Mouse (Mus musculus): Measurements from ENCODE around the gene Pik3c2b. TPM values are rescaled to one million over a fixed set of nuclear protein-coding genes. Genes with fewer than 3 reads are reported as not detected.

The Pik3c2b gene
- polyA plus RNA-seq, 1 experiment from 2014 or later: 14.6 TPM

- H3K36me3 ChIP-seq: peaks cover 66% of the 10 kb centered on the region
- WGBS: 46% methylated on average over 12 of the region's 12 CpGs
- H3K27me3 ChIP-seq: no peaks in the 10 kb centered on the region
- H3K4me3 ChIP-seq: no peak overlapping the region
- peaks cover 46% of the 10 kb centered on the region for H3K4me1 ChIP-seq (replicated peaks)
- H3K4me2 ChIP-seq: no peak overlapping the region
- 0 out of 2 replicates have a peak overlapping the region, but pooled peaks have one; percentile 29 for H3K9ac ChIP-seq
- ATAC-seq (ENCODE audit: low FRiP score): no peak
- H3K27ac ChIP-seq: peak overlapping the region; percentile 69
- H3K9me3 ChIP-seq: no peaks in the 10 kb centered on the region
Measured at GRCm38 (mm10) chr1:133077606-133078337, 32.3 kb downstream of the Pik3c2b start.

GRCm38 (mm10) chr1:133078338-133078727 lies 32.9 kb downstream of the Pik3c2b start:
- no peak overlapping the region for H3K9ac ChIP-seq
- WGBS: 53% methylated on average over 1 of the region's 1 CpGs
- H3K4me3 ChIP-seq: no peak overlapping the region
- peaks cover 43% of the 10 kb centered on the region for H3K4me1 ChIP-seq (replicated peaks)
- H3K4me2 ChIP-seq: no peak overlapping the region
- ATAC-seq (ENCODE audit: low FRiP score): no peak
- peak overlapping the region; percentile 69 for H3K27ac ChIP-seq
- H3K9me3 ChIP-seq: no peaks in the 10 kb centered on the region
- H3K27me3 ChIP-seq: no peaks in the 10 kb centered on the region
- H3K36me3 ChIP-seq: peaks cover 67% of the 10 kb centered on the region

DNA sequence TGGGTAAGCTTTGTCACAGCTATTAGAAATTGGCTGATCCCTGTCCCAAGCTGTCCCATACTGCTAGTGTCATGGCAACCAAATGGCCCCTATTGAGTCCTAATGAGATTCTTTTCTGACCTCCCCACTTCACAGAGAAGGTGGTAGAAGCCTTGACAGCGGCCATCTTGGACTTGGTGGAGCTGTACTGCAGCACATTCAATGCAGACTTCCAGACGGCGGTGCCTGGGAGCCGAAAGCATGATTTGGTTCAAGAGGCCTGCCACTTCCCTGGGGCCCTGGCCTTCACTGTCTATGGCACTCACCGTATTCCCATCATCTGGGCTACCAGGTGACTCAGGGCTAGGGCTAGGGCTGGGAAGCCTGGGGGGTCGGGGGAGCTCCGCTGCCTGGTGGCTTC lies 34.0 kb downstream of the Pik3c2b start:
- no peak overlapping the region for H3K4me2 ChIP-seq
- peak; percentile 44 for ATAC-seq (ENCODE audit: low FRiP score)
- peak overlapping the region; percentile 93 for H3K27ac ChIP-seq
- no peaks in the 10 kb centered on the region for H3K9me3 ChIP-seq
- H3K4me1 ChIP-seq (replicated peaks): peaks cover 45% of the 10 kb centered on the region
- peak overlapping the region; percentile 60; the same call in 1 of the 2 replicates for H3K9ac ChIP-seq
- no peaks in the 10 kb centered on the region for H3K27me3 ChIP-seq
- H3K4me3 ChIP-seq: no peak overlapping the region
- WGBS: 33% methylated on average over 7 of the region's 7 CpGs
- peaks cover 73% of the 10 kb centered on the region for H3K36me3 ChIP-seq

- H3K4me3 ChIP-seq: no peak overlapping the region
- 15% methylated on average over 8 of the region's 9 CpGs for WGBS
- peaks cover 50% of the 10 kb centered on the region for H3K4me1 ChIP-seq (replicated peaks)
- H3K9ac ChIP-seq: peak overlapping the region; percentile 60
- no peak overlapping the region for H3K4me2 ChIP-seq
- ATAC-seq (ENCODE audit: low FRiP score): peak; percentile 79
- H3K27me3 ChIP-seq: no peaks in the 10 kb centered on the region
- H3K9me3 ChIP-seq: no peaks in the 10 kb centered on the region
- H3K27ac ChIP-seq: peak overlapping the region; percentile 93
- H3K36me3 ChIP-seq: peaks cover 73% of the 10 kb centered on the region
Measured at GRCm38 (mm10) chr1:133080079-133080561, 34.7 kb downstream of the Pik3c2b start.

DNA sequence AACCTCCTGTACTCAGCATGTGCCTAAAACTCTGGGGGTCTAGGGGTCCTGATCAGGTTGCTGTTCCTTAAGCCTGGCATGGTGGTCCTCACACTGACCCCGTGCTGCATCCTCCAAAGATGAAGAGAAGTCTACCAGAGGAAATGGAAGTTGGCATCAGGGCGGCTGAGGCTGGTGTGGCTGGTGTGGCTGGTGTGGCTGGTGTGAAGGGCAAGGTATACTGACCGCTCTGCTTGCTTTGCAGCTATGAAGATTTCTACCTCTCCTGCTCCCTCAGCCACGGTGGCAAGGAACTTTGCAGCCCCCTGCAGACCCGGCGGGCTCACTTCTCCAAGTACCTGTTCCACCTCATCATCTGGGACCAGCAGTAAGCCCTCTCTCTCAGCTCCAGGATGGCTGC lies 35.2 kb downstream of the Pik3c2b start:
- Histone ChIP-seq H3K4me2 (no peak overlapping the region), H3K4me1 (replicated peaks) (peaks cover 56% of the 10 kb centered on the region), H3K4me3 (no peak overlapping the region), H3K36me3 (peaks cover 76% of the 10 kb centered on the region), H3K9me3 (no peaks in the 10 kb centered on the region), H3K27ac (peak overlapping the region; percentile 93), H3K27me3 (no peaks in the 10 kb centered on the region), H3K9ac (no peak overlapping the region)
- 37% methylated on average over 6 of the region's 6 CpGs for WGBS
- no peak for ATAC-seq (ENCODE audit: low FRiP score)

- no peak overlapping the region for H3K4me3 ChIP-seq
- H3K9me3 ChIP-seq: no peaks in the 10 kb centered on the region
- peaks cover 65% of the 10 kb centered on the region for H3K36me3 ChIP-seq
- WGBS: 91% methylated on average over 5 of the region's 5 CpGs
- H3K27ac ChIP-seq: no peak overlapping the region
- no peak overlapping the region for H3K9ac ChIP-seq
- no peak overlapping the region for H3K4me2 ChIP-seq
- no peak for ATAC-seq (ENCODE audit: low FRiP score)
- peaks cover 50% of the 10 kb centered on the region for H3K4me1 ChIP-seq (replicated peaks)
- no peaks in the 10 kb centered on the region for H3K27me3 ChIP-seq
Measured at GRCm38 (mm10) chr1:133083003-133083546, 37.6 kb downstream of the Pik3c2b start.

GRCm38 (mm10) chr1:133083942-133084625 lies 38.6 kb downstream of the Pik3c2b start:
- H3K27me3 ChIP-seq: no peaks in the 10 kb centered on the region
- no peak for ATAC-seq (ENCODE audit: low FRiP score)
- no peak overlapping the region for H3K27ac ChIP-seq
- WGBS: 78% methylated on average over 11 of the region's 11 CpGs
- no peak overlapping the region for H3K4me2 ChIP-seq
- peaks cover 49% of the 10 kb centered on the region for H3K4me1 ChIP-seq (replicated peaks)
- no peaks in the 10 kb centered on the region for H3K9me3 ChIP-seq
- 0 out of 2 replicates have a peak overlapping the region, but pooled peaks have one; percentile 43 for H3K9ac ChIP-seq
- no peak overlapping the region for H3K4me3 ChIP-seq
- peaks cover 72% of the 10 kb centered on the region for H3K36me3 ChIP-seq

DNA sequence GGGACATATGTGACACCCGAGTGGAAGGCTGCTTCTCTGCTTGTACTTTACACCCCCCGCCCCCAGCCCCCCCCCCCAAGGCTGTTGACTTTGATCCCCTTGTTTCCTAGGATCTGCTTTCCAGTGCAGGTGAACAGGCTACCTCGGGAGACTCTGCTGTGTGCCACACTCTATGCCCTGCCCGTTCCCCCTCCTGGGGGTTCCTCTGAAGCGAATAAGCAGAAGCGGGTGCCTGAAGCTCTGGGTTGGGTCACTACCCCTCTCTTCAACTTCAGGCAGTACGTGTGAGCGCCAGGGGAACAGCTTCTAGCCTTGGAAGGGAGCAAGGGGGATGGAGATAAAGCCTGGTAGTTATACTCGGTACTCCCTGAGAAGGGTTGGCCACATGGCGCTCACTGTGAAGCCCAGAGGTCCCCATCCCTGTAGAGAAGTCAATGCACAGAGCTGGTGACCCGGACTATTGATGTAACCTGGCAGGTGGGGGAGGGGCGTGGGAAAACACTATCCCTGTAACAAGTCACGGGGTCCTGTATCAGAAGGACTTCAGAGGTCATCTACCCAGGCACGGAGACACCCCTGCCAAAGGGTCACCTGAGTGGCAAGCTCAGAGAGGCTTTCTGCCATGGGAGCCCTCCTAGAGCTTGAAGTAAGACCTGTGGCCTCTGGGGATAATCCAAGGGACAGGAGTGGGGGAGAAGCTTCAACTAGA lies 39.4 kb downstream of the Pik3c2b start:
- no peaks in the 10 kb centered on the region for H3K9me3 ChIP-seq
- H3K36me3 ChIP-seq: peaks cover 76% of the 10 kb centered on the region
- H3K4me3 ChIP-seq: no peak overlapping the region
- H3K27ac ChIP-seq: no peak overlapping the region
- no peak for ATAC-seq (ENCODE audit: low FRiP score)
- no peaks in the 10 kb centered on the region for H3K27me3 ChIP-seq
- 81% methylated on average over 14 of the region's 14 CpGs for WGBS
- H3K9ac ChIP-seq: no peak overlapping the region
- no peak overlapping the region for H3K4me2 ChIP-seq
- H3K4me1 ChIP-seq (replicated peaks): peaks cover 41% of the 10 kb centered on the region

GRCm38 (mm10) chr1:133085417-133085742 lies 39.9 kb downstream of the Pik3c2b start:
- Histone ChIP-seq H3K4me1 (replicated peaks) (peaks cover 36% of the 10 kb centered on the region), H3K36me3 (peaks cover 81% of the 10 kb centered on the region), H3K27me3 (no peaks in the 10 kb centered on the region), H3K9me3 (no peaks in the 10 kb centered on the region), H3K4me2 (no peak overlapping the region), H3K27ac (no peak overlapping the region), H3K9ac (no peak overlapping the region), H3K4me3 (no peak overlapping the region)
- no peak for ATAC-seq (ENCODE audit: low FRiP score)
- WGBS: 95% methylated on average over 8 of the region's 8 CpGs

DNA sequence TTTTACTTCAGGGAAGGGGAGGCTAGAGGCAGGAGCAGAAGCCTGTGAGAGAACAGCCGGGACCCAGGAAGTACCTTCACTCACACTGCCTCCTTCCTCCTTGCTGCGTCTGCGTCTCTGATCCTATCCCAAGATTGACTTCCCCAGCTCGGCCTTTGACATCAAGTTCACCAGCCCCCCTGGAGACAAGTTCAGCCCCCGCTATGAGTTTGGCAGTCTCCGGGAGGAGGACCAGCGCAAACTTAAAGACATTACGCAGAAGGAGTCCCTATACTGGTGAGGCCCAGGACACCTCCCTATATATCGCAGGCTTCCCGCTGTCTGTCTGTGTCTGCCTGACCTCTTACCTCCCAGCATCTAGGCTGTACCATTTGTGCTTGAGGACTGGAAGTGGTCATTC lies 41.3 kb downstream of the Pik3c2b start:
- no peaks in the 10 kb centered on the region for H3K9me3 ChIP-seq
- no peak for ATAC-seq (ENCODE audit: low FRiP score)
- no peak overlapping the region for H3K4me2 ChIP-seq
- H3K9ac ChIP-seq: 0 out of 2 replicates have a peak overlapping the region, but pooled peaks have one; percentile 13
- 79% methylated on average over 10 of the region's 10 CpGs for WGBS
- peaks cover 29% of the 10 kb centered on the region for H3K4me1 ChIP-seq (replicated peaks)
- H3K27me3 ChIP-seq: no peaks in the 10 kb centered on the region
- H3K4me3 ChIP-seq: no peak overlapping the region
- peaks cover 83% of the 10 kb centered on the region for H3K36me3 ChIP-seq
- H3K27ac ChIP-seq: peak overlapping the region; percentile 58

DNA sequence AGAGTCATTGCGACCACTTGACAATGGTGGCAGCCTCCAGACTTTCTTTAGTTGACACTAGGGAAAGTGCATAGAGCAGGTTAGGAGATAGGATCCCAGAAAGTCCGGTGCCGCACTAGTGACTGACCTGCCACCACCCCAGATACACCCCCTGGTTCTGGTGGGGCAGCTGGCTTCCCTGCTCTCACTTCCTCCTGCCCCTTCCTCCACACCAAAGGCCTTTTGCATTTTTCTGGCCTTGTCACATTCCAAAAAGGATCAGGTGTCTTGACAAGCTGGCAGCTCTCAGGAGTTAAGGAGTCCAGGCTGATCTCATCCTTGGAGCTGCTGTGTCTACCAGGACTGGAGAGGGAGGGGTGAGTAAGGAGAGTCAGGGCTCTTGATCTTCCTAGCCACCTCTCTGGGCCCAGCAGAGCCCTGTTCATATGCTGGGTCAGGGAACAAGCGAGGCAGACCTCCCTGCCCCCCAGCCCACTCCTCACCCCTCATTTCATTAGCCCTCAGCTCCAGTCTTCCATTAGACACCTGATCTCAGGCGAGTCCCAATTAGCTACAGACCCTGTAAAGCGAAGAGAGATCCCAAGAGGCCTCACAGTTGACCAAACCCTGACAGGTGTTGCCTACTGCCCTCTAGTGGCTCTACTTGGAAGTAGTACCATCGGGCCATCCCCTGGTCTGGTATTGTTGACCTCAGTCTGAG lies 41.9 kb downstream of the Pik3c2b start:
- peaks cover 83% of the 10 kb centered on the region for H3K36me3 ChIP-seq
- H3K27ac ChIP-seq: peak overlapping the region; percentile 58
- 38% methylated on average over 7 of the region's 7 CpGs for WGBS
- no peak overlapping the region for H3K4me3 ChIP-seq
- ATAC-seq (ENCODE audit: low FRiP score): peak; percentile 46
- H3K9ac ChIP-seq: no peak overlapping the region
- H3K27me3 ChIP-seq: no peaks in the 10 kb centered on the region
- H3K9me3 ChIP-seq: no peaks in the 10 kb centered on the region
- H3K4me1 ChIP-seq (replicated peaks): peaks cover 29% of the 10 kb centered on the region
- no peak overlapping the region for H3K4me2 ChIP-seq
